Mouse (Mus musculus): ENCODE measurements around the gene Il15. TPM values are rescaled to one million over a fixed set of nuclear protein-coding genes. Genes with fewer than 3 reads are reported as not detected.

Il15 gene
- polyA plus RNA-seq, 1 experiment from 2014 or later = 4.0 TPM

DNA sequence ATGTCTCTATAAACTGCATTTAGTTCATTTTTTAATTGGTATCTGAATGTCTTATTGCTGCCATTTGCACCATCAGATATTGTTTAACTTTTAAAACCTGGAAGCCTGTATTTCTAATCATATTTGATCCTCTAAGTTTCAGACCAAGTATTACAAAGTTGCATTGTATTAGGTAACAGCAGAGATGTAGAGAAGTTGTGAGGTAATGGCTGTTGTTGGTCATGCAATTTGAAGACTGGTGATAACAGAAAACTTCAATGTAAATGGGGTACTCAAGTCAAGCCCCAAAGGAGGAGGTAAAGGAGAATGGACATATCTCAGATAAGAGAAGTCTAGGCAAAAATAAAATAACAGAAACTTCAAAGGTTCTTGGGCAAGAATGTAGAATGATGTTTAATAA is 11.8 kb downstream of the Il15 start:
- Histone ChIP-seq H3K4me3 (no peak overlapping the region), H3K27me3 (no peaks in the 10 kb centered on the region), H3K4me1 (no peaks in the 10 kb centered on the region), H3K9me3 (no peaks in the 10 kb centered on the region), H3K36me3 (no peaks in the 10 kb centered on the region), H3K27ac (no peak overlapping the region), H3K9ac (no peak overlapping the region), H3K4me2 (no peak overlapping the region)
- no peak for ATAC-seq (ENCODE audit: insufficient number of reproducible peaks, low FRiP score, low TSS enrichment, low read depth)

DNA sequence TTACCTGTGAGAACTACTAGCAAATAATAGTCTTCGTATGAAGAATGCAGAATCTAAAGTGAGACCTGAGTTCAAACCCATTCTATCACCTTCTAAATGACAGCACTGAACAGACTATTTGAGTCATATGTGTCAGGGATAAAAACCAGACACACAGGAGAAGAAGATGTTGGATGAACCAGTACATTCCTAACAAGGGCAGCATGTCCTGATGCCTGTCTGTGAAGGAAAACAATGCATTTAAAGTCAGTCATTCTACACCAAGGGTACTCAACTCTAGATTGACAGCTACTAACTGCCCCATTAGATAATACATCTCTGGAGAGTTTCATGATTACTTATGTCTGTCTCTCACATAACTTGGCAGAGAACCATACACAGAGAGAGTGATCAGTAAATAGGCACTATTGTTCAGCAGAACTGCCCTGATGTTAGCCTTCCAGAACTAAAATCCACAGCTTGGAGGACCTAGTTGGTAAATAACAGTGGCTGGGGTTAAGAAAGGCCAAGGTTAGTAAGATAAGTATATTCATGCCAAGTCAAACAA is 14.6 kb downstream of the Il15 start:
- H3K4me3 ChIP-seq = no peak overlapping the region
- H3K36me3 ChIP-seq = no peaks in the 10 kb centered on the region
- H3K4me1 ChIP-seq = no peaks in the 10 kb centered on the region
- no peak overlapping the region for H3K4me2 ChIP-seq
- no peak overlapping the region for H3K9ac ChIP-seq
- 80% methylated on average over 1 of the region's 1 CpGs for WGBS
- H3K27me3 ChIP-seq = no peaks in the 10 kb centered on the region
- no peak for ATAC-seq (ENCODE audit: insufficient number of reproducible peaks, low FRiP score, low TSS enrichment, low read depth)
- no peak overlapping the region for H3K27ac ChIP-seq
- no peaks in the 10 kb centered on the region for H3K9me3 ChIP-seq

DNA sequence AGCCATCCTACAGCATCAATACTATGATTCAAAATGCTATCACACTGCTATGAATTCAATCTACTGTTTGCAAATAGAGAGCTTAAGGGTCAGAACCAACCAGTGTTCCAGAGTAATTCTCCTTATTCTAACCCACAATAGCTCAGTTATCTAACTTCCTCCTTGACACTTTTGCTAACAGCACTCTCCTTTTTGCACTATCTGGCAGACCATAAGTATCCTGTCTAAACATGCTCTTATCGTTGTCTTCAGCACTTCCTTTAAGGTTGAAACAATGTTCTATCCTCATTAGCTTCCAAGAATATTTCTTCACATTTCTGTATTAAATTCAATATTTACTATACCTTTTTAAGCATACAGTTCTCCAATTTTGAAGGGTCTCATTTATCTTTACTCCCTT is 15.4 kb downstream of the Il15 start:
- H3K27me3 ChIP-seq = no peaks in the 10 kb centered on the region
- ATAC-seq (ENCODE audit: insufficient number of reproducible peaks, low FRiP score, low TSS enrichment, low read depth) = no peak
- H3K9ac ChIP-seq = no peak overlapping the region
- no peak overlapping the region for H3K27ac ChIP-seq
- H3K4me1 ChIP-seq = no peaks in the 10 kb centered on the region
- H3K36me3 ChIP-seq = no peaks in the 10 kb centered on the region
- 73% methylated on average over 1 of the region's 1 CpGs for WGBS
- H3K9me3 ChIP-seq = no peaks in the 10 kb centered on the region
- H3K4me3 ChIP-seq = no peak overlapping the region
- H3K4me2 ChIP-seq = no peak overlapping the region

DNA sequence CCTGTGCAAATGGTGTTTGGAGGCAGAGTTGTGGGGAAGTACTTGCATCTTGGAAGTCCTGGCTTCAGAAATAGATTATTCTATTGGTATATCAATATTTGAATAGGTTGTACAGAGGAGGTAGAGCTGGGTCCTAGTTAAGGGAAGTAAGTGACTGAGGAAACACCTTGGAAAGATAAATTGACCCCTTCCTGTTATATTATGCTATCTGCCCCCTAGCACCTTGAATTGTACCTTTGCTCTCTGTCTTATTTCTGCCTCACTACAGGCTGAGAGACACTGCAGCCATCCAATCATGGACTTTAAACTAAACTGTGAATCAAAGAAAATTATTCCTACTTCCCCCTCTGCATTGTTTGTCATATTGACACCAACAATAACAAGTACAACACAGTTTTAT is 17.2 kb downstream of the Il15 start:
- Histone ChIP-seq H3K9me3 (no peaks in the 10 kb centered on the region), H3K36me3 (no peaks in the 10 kb centered on the region)
- ATAC-seq (ENCODE audit: insufficient number of reproducible peaks, low FRiP score, low TSS enrichment, low read depth) = no peak

DNA sequence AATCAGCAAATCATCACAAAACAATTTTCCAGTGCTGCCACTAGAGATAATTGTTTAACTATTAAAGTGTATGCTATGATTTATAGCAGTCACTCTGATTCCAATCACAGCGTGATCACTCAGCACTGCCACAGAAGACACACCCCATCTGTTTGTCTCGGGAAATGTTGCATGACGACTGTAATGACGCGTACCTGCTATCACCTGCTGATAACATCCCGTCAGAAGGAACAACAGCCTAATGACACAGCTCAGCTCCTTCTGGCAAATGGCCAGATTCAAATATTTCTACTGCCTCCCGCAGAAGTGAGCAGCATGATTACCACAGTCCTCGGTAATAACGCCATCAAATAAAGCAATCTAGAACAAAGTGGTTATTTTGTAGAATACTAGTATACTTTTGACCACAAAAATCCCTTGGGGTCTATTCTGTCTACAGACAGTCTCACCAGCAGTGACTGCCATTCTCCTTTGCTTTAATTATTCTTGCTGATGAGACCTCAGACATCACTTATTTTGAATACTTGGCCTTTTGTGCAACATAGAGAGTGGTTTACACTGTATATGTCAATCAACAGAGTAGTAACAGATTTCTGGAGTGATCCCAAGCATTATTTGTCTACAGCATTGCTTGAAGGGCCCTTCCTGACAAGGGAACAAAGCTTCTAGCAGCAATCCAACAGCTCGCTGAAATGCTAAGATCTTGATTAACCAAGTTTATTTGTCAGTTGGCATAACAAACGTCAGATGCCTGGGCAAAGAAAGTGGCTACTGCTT is 18.4 kb downstream of the Il15 start:
- no peaks in the 10 kb centered on the region for H3K36me3 ChIP-seq
- no peaks in the 10 kb centered on the region for H3K4me1 ChIP-seq
- H3K9ac ChIP-seq = no peak overlapping the region
- 51% methylated on average over 11 of the region's 11 CpGs for WGBS
- H3K9me3 ChIP-seq = no peaks in the 10 kb centered on the region
- H3K27me3 ChIP-seq = no peaks in the 10 kb centered on the region
- no peak overlapping the region for H3K4me3 ChIP-seq
- no peak for ATAC-seq (ENCODE audit: insufficient number of reproducible peaks, low FRiP score, low TSS enrichment, low read depth)
- H3K27ac ChIP-seq = no peak overlapping the region
- H3K4me2 ChIP-seq = no peak overlapping the region

More for the DNA sequence above, 17.2 kb downstream of the Il15 start:
- no peaks in the 10 kb centered on the region for H3K27me3 ChIP-seq
- no peak overlapping the region for H3K27ac ChIP-seq
- H3K4me1 ChIP-seq = no peaks in the 10 kb centered on the region
- no peak overlapping the region for H3K4me3 ChIP-seq
- H3K4me2 ChIP-seq = no peak overlapping the region
- H3K9ac ChIP-seq = no peak overlapping the region

- no peak for ATAC-seq (ENCODE audit: insufficient number of reproducible peaks, low FRiP score, low TSS enrichment, low read depth)
- H3K4me3 ChIP-seq = no peak overlapping the region
- H3K36me3 ChIP-seq = no peaks in the 10 kb centered on the region
- no peak overlapping the region for H3K9ac ChIP-seq
- H3K27ac ChIP-seq = no peak overlapping the region
- 68% methylated on average over 3 of the region's 3 CpGs for WGBS
- H3K4me1 ChIP-seq = no peaks in the 10 kb centered on the region
- no peaks in the 10 kb centered on the region for H3K9me3 ChIP-seq
- no peak overlapping the region for H3K4me2 ChIP-seq
- no peaks in the 10 kb centered on the region for H3K27me3 ChIP-seq
Measured at GRCm38 (mm10) chr8:82383346-82383745, 19.7 kb downstream of the Il15 start.

GRCm38 (mm10) chr8:82382316-82382715 is 20.7 kb downstream of the Il15 start:
- Histone ChIP-seq H3K27me3 (no peaks in the 10 kb centered on the region), H3K4me3 (no peak overlapping the region), H3K9me3 (no peaks in the 10 kb centered on the region), H3K9ac (no peak overlapping the region), H3K4me1 (no peaks in the 10 kb centered on the region), H3K27ac (no peak overlapping the region), H3K4me2 (no peak overlapping the region), H3K36me3 (no peaks in the 10 kb centered on the region)
- ATAC-seq (ENCODE audit: insufficient number of reproducible peaks, low FRiP score, low TSS enrichment, low read depth) = no peak
- 54% methylated on average over 2 of the region's 2 CpGs for WGBS

- Histone ChIP-seq H3K4me3 (no peak overlapping the region), H3K27ac (no peak overlapping the region), H3K4me1 (no peaks in the 10 kb centered on the region), H3K9me3 (no peaks in the 10 kb centered on the region), H3K4me2 (no peak overlapping the region), H3K27me3 (no peaks in the 10 kb centered on the region), H3K36me3 (no peaks in the 10 kb centered on the region), H3K9ac (no peak overlapping the region)
- WGBS = 71% methylated on average over 4 of the region's 4 CpGs
- ATAC-seq (ENCODE audit: insufficient number of reproducible peaks, low FRiP score, low TSS enrichment, low read depth) = no peak
Measured at GRCm38 (mm10) chr8:82374470-82374869, 28.6 kb downstream of the Il15 start.

GRCm38 (mm10) chr8:82372846-82373245 is 30.2 kb downstream of the Il15 start:
- no peak overlapping the region for H3K4me3 ChIP-seq
- no peak for ATAC-seq (ENCODE audit: insufficient number of reproducible peaks, low FRiP score, low TSS enrichment, low read depth)
- WGBS = 83% methylated on average over 6 of the region's 6 CpGs
- no peaks in the 10 kb centered on the region for H3K4me1 ChIP-seq
- H3K27me3 ChIP-seq = no peaks in the 10 kb centered on the region
- no peaks in the 10 kb centered on the region for H3K36me3 ChIP-seq
- H3K27ac ChIP-seq = no peak overlapping the region
- H3K9me3 ChIP-seq = no peaks in the 10 kb centered on the region
- no peak overlapping the region for H3K4me2 ChIP-seq
- H3K9ac ChIP-seq = no peak overlapping the region

GRCm38 (mm10) chr8:82370657-82371056 is 32.4 kb downstream of the Il15 start:
- H3K4me2 ChIP-seq = no peak overlapping the region
- no peaks in the 10 kb centered on the region for H3K36me3 ChIP-seq
- no peaks in the 10 kb centered on the region for H3K27me3 ChIP-seq
- no peak overlapping the region for H3K4me3 ChIP-seq
- no peaks in the 10 kb centered on the region for H3K9me3 ChIP-seq
- H3K27ac ChIP-seq = no peak overlapping the region
- WGBS = 81% methylated on average over 6 of the region's 6 CpGs
- H3K4me1 ChIP-seq = no peaks in the 10 kb centered on the region
- ATAC-seq (ENCODE audit: insufficient number of reproducible peaks, low FRiP score, low TSS enrichment, low read depth) = no peak
- H3K9ac ChIP-seq = no peak overlapping the region

- Histone ChIP-seq H3K4me3 (no peak overlapping the region), H3K9me3 (no peaks in the 10 kb centered on the region), H3K4me1 (no peaks in the 10 kb centered on the region), H3K27ac (no peak overlapping the region), H3K36me3 (no peaks in the 10 kb centered on the region), H3K9ac (no peak overlapping the region), H3K4me2 (no peak overlapping the region), H3K27me3 (no peaks in the 10 kb centered on the region)
- 86% methylated on average over 1 of the region's 1 CpGs for WGBS
- no peak for ATAC-seq (ENCODE audit: insufficient number of reproducible peaks, low FRiP score, low TSS enrichment, low read depth)
Measured at GRCm38 (mm10) chr8:82361061-82361460, 42.0 kb downstream of the Il15 start.

- H3K27me3 ChIP-seq = no peaks in the 10 kb centered on the region
- 37% methylated on average over 2 of the region's 2 CpGs for WGBS
Measured at GRCm38 (mm10) chr8:82356091-82356490, 46.9 kb downstream of the Il15 start.

More at GRCm38 (mm10) chr8:82356091-82356490, 46.9 kb downstream of the Il15 start:
- no peaks in the 10 kb centered on the region for H3K36me3 ChIP-seq
- no peak overlapping the region for H3K9ac ChIP-seq
- no peak overlapping the region for H3K27ac ChIP-seq
- no peaks in the 10 kb centered on the region for H3K4me1 ChIP-seq
- no peak overlapping the region for H3K4me2 ChIP-seq
- H3K4me3 ChIP-seq = no peak overlapping the region
- no peak for ATAC-seq (ENCODE audit: insufficient number of reproducible peaks, low FRiP score, low TSS enrichment, low read depth)
- H3K9me3 ChIP-seq = no peaks in the 10 kb centered on the region

Data from limb, embryonic 15.5 days (tissue).